Mouse (Mus musculus) intestine, embryonic 16.5 days (tissue): ENCODE measurements around the gene Ttc7b. TPM values are rescaled to one million over a fixed set of nuclear protein-coding genes. Genes with fewer than 3 reads are reported as not detected.

Source experiments
- ATAC-seq: fragments of 200-750 bp; cut with Nextera tagmentation; 2 replicates; pipeline ENCODE4 v1.8.0; 2017; ENCODE audit warnings: moderate TSS enrichment, moderate library complexity
- H3K27ac ChIP-seq: fragments of 300-500 bp; sonication (generic); 2 replicates; pipeline ENCODE4 v1.5.1; 2014; ENCODE audit warnings: mild to moderate bottlenecking, low read length
- H3K27me3 ChIP-seq: fragments of 300-500 bp; sonication (generic); replicated peaks from 2 replicates; pipeline ENCODE4 v1.6.1; 2014; ENCODE audit warnings: low read length, control low read depth, mixed read lengths; ENCODE audit not compliant: control insufficient read depth, insufficient read depth
- H3K36me3 ChIP-seq: fragments of 300-500 bp; sonication (generic); 2 replicates; pipeline ENCODE4 v1.6.1; 2014; ENCODE audit warnings: low read length, control low read depth; ENCODE audit not compliant: control insufficient read depth, insufficient read depth
- H3K4me1 ChIP-seq: fragments of 300-500 bp; sonication (generic); 2 replicates; pipeline ENCODE4 v1.6.1; 2014; ENCODE audit warnings: low read length, control low read depth, mixed read lengths; ENCODE audit not compliant: control insufficient read depth, insufficient read depth
- H3K4me2 ChIP-seq: fragments of 300-500 bp; sonication (generic); 2 replicates; pipeline ENCODE4 v1.6.1; 2014; ENCODE audit warnings: low read depth, low read length, control low read depth
- H3K4me3 ChIP-seq: fragments of 300-500 bp; sonication (generic); 2 replicates; pipeline ENCODE4 v1.5.1; 2014; ENCODE audit warnings: mild to moderate bottlenecking, low read length
- H3K9ac ChIP-seq: fragments of 300-500 bp; sonication (generic); 2 replicates; pipeline ENCODE4 v1.6.1; 2014; ENCODE audit warnings: low read depth, low read length
- H3K9me3 ChIP-seq: fragments of 300-500 bp; sonication (generic); 2 replicates; pipeline ENCODE4 v1.6.1; 2016; ENCODE audit warnings: low read length, control low read depth; ENCODE audit not compliant: control insufficient read depth
- WGBS: fragments of 180-500 bp; shearing (Covaris S2); extraction: QIAGEN DNeasy Blood & Tissue Kit; methylation state at CpG from one replicate; pipeline ENCODE4 v1.1.7; 2014; 5-methylcytosine and 5-hydroxymethylcytosine counted together
- polyA plus RNA-seq: library from polyadenylated mRNA; unstranded; fragments of >200 nt; fragmentation: Nextera tagmentation; extraction: Ambion mirVana; gene quantifications from 2 replicates; pipeline ENCODE4 v1.2.1, GENCODE M21; 2015

Ttc7b gene
- polyA plus RNA-seq, 1 experiment from 2014 or later, result 2.4 TPM

GRCm38 (mm10) chr12:100542076-100542475 is 21.4 kb upstream of the Ttc7b start:
- Histone ChIP-seq H3K4me3 (no peak overlapping the region), H3K36me3 (no peaks in the 10 kb centered on the region), H3K27ac (no peak overlapping the region), H3K4me1 (0 out of 2 replicates have a peak, but pooled peaks cover 2% of the 10 kb centered on the region), H3K4me2 (no peak overlapping the region), H3K9me3 (no peaks in the 10 kb centered on the region), H3K9ac (no peak overlapping the region), H3K27me3 (no peaks in the 10 kb centered on the region)
- 53% methylated on average over 3 of the region's 3 CpGs for WGBS
- ATAC-seq, result no peak

DNA sequence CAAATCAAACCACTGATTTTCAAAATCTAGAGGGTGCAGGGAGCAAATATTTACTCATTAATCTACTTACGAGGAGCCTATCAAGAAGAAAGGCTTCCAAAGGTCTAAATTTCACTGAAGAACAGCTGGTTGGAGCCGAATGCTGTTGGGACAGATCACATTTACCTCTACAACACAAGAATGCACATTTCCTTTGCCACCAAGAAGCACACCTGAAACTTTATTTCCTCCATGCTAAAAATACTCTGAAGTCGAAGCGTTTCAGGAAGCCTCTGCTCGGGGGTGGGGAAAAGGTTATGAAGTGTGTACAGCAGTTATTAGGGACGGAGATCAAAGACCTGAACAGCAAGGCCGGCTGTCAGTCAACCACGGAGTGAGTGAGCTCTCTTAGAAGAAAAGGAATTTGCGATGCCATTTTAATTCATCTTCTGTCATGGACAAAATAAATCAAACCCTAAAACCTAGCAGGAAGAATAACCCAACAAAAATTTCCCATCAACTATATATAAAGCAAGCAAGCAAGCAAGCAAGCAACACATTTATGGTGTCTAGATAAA is 18.6 kb upstream of the Ttc7b start:
- no peak overlapping the region for H3K9ac ChIP-seq
- no peak overlapping the region for H3K4me2 ChIP-seq
- H3K9me3 ChIP-seq, result no peaks in the 10 kb centered on the region
- 41% methylated on average over 9 of the region's 9 CpGs for WGBS
- no peaks in the 10 kb centered on the region for H3K36me3 ChIP-seq
- H3K4me3 ChIP-seq, result no peak overlapping the region
- no peak overlapping the region for H3K27ac ChIP-seq
- ATAC-seq, result no peak
- no peaks in the 10 kb centered on the region for H3K27me3 ChIP-seq
- H3K4me1 ChIP-seq, result 0 out of 2 replicates have a peak, but pooled peaks cover 2% of the 10 kb centered on the region

- H3K9ac ChIP-seq, result no peak overlapping the region
- no peaks in the 10 kb centered on the region for H3K36me3 ChIP-seq
- no peaks in the 10 kb centered on the region for H3K9me3 ChIP-seq
- ATAC-seq, result no peak
- 0 out of 2 replicates have a peak, but pooled peaks cover 2% of the 10 kb centered on the region for H3K4me1 ChIP-seq
- H3K4me2 ChIP-seq, result no peak overlapping the region
- WGBS, result 56% methylated on average over 7 of the region's 7 CpGs
- no peak overlapping the region for H3K27ac ChIP-seq
- H3K4me3 ChIP-seq, result no peak overlapping the region
- no peaks in the 10 kb centered on the region for H3K27me3 ChIP-seq
Measured at GRCm38 (mm10) chr12:100538445-100539157, 18.0 kb upstream of the Ttc7b start.

DNA sequence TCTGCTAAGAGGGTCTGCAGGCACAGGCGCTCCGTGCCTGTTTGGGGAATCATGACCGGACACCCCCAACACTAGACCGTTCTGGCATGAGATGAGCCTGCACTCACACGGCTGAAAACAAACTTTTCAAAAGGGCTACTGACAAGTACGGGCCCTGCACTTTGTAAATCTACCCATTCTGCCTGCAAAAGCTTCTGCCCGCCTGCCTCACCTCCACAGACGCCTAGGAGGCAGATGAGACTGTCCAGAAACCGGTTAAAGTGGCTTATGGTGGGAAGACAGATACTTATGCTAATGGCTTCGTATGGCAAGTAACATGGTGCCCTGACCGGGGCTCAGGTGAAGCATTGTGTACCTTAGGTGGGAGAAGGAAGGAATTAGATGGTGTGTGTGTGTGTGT is 16.5 kb upstream of the Ttc7b start:
- Histone ChIP-seq H3K9me3 (no peaks in the 10 kb centered on the region), H3K36me3 (no peaks in the 10 kb centered on the region), H3K4me2 (no peak overlapping the region), H3K4me3 (no peak overlapping the region), H3K9ac (no peak overlapping the region), H3K27me3 (no peaks in the 10 kb centered on the region), H3K27ac (no peak overlapping the region), H3K4me1 (0 out of 2 replicates have a peak, but pooled peaks cover 2% of the 10 kb centered on the region)
- WGBS, result 56% methylated on average over 11 of the region's 11 CpGs
- ATAC-seq, result no peak

- 79% methylated on average over 12 of the region's 12 CpGs for WGBS
- H3K9me3 ChIP-seq, result 0 out of 2 replicates have a peak, but pooled peaks cover 3% of the 10 kb centered on the region
- H3K4me2 ChIP-seq, result no peak overlapping the region
Measured at GRCm38 (mm10) chr12:100535028-100535427, 14.4 kb upstream of the Ttc7b start.

GRCm38 (mm10) chr12:100534028-100534427 is 13.4 kb upstream of the Ttc7b start:
- Histone ChIP-seq H3K4me2 (no peak overlapping the region), H3K9me3 (0 out of 2 replicates have a peak, but pooled peaks cover 3% of the 10 kb centered on the region), H3K9ac (no peak overlapping the region), H3K4me3 (no peak overlapping the region), H3K27ac (no peak overlapping the region), H3K36me3 (no peaks in the 10 kb centered on the region), H3K27me3 (no peaks in the 10 kb centered on the region), H3K4me1 (peaks cover 3% of the 10 kb centered on the region)
- WGBS, result 49% methylated on average over 3 of the region's 3 CpGs
- ATAC-seq, result no peak

More at GRCm38 (mm10) chr12:100535028-100535427, 14.4 kb upstream of the Ttc7b start:
- H3K27ac ChIP-seq, result no peak overlapping the region
- H3K36me3 ChIP-seq, result no peaks in the 10 kb centered on the region
- H3K9ac ChIP-seq, result no peak overlapping the region
- H3K4me3 ChIP-seq, result no peak overlapping the region
- H3K4me1 ChIP-seq, result 0 out of 2 replicates have a peak, but pooled peaks cover 2% of the 10 kb centered on the region
- no peaks in the 10 kb centered on the region for H3K27me3 ChIP-seq
- no peak for ATAC-seq

DNA sequence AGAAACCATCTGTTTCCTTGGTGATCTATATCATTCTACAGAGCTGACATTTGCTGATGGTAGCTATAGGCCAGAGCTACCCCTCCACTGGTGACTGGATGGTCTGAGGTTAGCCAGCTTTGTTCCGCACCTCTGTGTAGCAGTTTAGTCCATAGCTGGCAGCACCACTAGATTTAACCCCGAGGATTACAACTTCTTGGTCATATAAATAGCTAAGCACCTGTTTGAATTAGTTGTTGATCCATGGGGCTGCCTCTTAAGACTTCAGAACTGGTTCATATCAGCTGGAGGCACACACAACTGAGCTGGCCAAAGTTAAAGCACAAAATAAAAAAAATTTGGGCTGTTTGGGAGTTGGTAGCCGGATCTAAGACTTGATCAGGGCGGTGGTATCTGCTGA is 12.6 kb upstream of the Ttc7b start:
- WGBS, result 77% methylated on average over 4 of the region's 4 CpGs
- no peaks in the 10 kb centered on the region for H3K36me3 ChIP-seq
- peaks cover 8% of the 10 kb centered on the region for H3K4me1 ChIP-seq
- H3K9ac ChIP-seq, result no peak overlapping the region
- H3K27ac ChIP-seq, result no peak overlapping the region
- H3K4me3 ChIP-seq, result no peak overlapping the region
- H3K4me2 ChIP-seq, result no peak overlapping the region
- H3K9me3 ChIP-seq, result 0 out of 2 replicates have a peak, but pooled peaks cover 3% of the 10 kb centered on the region
- no peak for ATAC-seq
- H3K27me3 ChIP-seq, result no peaks in the 10 kb centered on the region

DNA sequence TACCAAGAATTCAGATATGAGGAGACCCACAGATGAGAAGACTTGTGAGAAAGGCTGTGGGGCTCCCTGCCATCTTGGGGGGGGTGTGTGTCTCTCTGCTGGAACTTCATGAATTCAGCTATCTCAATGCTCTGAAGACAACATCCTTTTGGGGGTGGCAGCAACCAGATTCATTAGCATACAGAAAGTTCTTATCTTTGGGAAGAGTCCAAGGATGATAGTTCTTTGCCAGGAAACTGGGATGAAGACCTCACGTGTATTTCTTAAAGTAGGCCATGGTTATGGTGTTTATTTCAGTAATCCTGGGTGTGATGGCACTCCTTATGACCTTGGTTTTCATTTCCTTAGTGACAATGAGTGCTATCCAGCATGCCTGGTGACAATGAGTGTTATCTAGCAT is 11.1 kb upstream of the Ttc7b start:
- no peaks in the 10 kb centered on the region for H3K27me3 ChIP-seq

DNA sequence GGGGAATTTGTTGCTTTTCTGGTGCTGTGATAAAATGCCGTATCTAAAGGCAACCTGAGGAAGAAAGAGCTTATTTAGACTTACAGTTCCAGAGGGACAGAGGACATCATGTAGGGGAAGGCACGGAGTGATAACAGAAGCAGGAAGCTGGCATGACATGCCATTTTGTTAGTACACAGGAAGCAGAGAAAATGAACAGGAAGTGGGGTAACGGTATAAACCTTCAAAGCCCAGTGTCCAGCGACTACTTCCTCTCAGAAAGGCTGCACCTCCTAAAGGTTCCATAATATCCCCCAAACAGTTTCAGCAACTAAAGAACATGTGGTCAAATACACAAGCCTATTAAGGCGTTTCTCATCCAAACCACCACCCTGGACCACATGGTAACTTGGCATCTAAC is 10.2 kb upstream of the Ttc7b start:
- Histone ChIP-seq H3K4me2 (no peak overlapping the region), H3K4me1 (peaks cover 16% of the 10 kb centered on the region), H3K36me3 (no peaks in the 10 kb centered on the region), H3K4me3 (no peak overlapping the region), H3K27ac (no peak overlapping the region), H3K9me3 (0 out of 2 replicates have a peak, but pooled peaks cover 3% of the 10 kb centered on the region), H3K9ac (no peak overlapping the region), H3K27me3 (no peaks in the 10 kb centered on the region)
- ATAC-seq, result no peak
- WGBS, result 84% methylated on average over 5 of the region's 5 CpGs

More for the DNA sequence above, 11.1 kb upstream of the Ttc7b start:
- 43% methylated on average over 1 of the region's 1 CpGs for WGBS
- no peak for ATAC-seq
- Histone ChIP-seq H3K4me1 (peaks cover 16% of the 10 kb centered on the region), H3K36me3 (no peaks in the 10 kb centered on the region), H3K9me3 (0 out of 2 replicates have a peak, but pooled peaks cover 3% of the 10 kb centered on the region), H3K4me3 (no peak overlapping the region), H3K27ac (no peak overlapping the region), H3K4me2 (no peak overlapping the region), H3K9ac (no peak overlapping the region)
